Mouse (Mus musculus) forebrain, embryonic 15.5 days (tissue): Measurements from ENCODE around the gene Olfr195. TPM values are rescaled to one million over a fixed set of nuclear protein-coding genes. Genes with fewer than 3 reads are reported as not detected.
"Not testable (repeated sequence)": the region's sequence is repeated elsewhere in the genome, so short reads cannot be mapped to it uniquely, and the experiment has no call there.

Experiments
- ATAC-seq: fragments of 200-750 bp; cut with Nextera tagmentation; replicated peaks from 2 replicates; pipeline ENCODE4 v1.8.0; 2017; ENCODE audit warnings: mild to moderate bottlenecking, moderate TSS enrichment, moderate library complexity
- H3K27ac ChIP-seq: fragments of 300-500 bp; sonication (generic); replicated peaks from 2 replicates; pipeline ENCODE4 v1.5.1; 2015; ENCODE audit warnings: mild to moderate bottlenecking, inconsistent platforms
- H3K27me3 ChIP-seq: fragments of 300-500 bp; sonication (generic); 2 replicates; pipeline ENCODE4 v1.6.1; 2015; ENCODE audit warnings: inconsistent platforms
- H3K36me3 ChIP-seq: fragments of 300-500 bp; sonication (generic); 2 replicates; pipeline ENCODE4 v1.6.1; 2015; ENCODE audit warnings: mild to moderate bottlenecking, inconsistent platforms
- H3K4me1 ChIP-seq: fragments of 300-500 bp; sonication (generic); 2 replicates; pipeline ENCODE4 v1.6.1; 2015; ENCODE audit warnings: inconsistent platforms
- H3K4me2 ChIP-seq: fragments of 300-500 bp; sonication (generic); replicated peaks from 2 replicates; pipeline ENCODE4 v1.6.1; 2015; ENCODE audit warnings: mild to moderate bottlenecking, inconsistent platforms
- H3K4me3 ChIP-seq: fragments of 300-500 bp; sonication (generic); 2 replicates; pipeline ENCODE4 v1.5.1; 2015; ENCODE audit warnings: mild to moderate bottlenecking, inconsistent platforms
- H3K9ac ChIP-seq: fragments of 300-500 bp; sonication (generic); replicated peaks from 2 replicates; pipeline ENCODE4 v1.6.1; 2015; ENCODE audit warnings: mild to moderate bottlenecking, inconsistent platforms
- H3K9me3 ChIP-seq: fragments of 300-500 bp; sonication (generic); 2 replicates; pipeline ENCODE4 v1.6.1; 2016; ENCODE audit warnings: inconsistent platforms
- WGBS: fragments of 180-500 bp; shearing (Covaris S2); methylation state at CpG from one replicate; pipeline ENCODE4 v1.1.7; 2015; ENCODE audit warnings: mixed read lengths; 5-methylcytosine and 5-hydroxymethylcytosine counted together
- polyA plus RNA-seq: library from polyadenylated mRNA; unstranded; fragments of >200 nt; fragmentation: Nextera tagmentation; extraction: Ambion mirVana; gene quantifications from 2 replicates; pipeline ENCODE4 v1.2.1, GENCODE M21; 2015

The Olfr195 gene
- polyA plus RNA-seq: not detected in 2 replicates

- Histone ChIP-seq H3K4me1 (no peaks in the 10 kb centered on the region), H3K27ac (no peak within 1 kb of the TSS), H3K4me3 (no peak within 1 kb of the TSS), H3K9ac (no peak within 1 kb of the TSS), H3K9me3 (no peaks in the 10 kb centered on the region), H3K4me2 (no peak within 1 kb of the TSS), H3K27me3 (no peaks in the 10 kb centered on the region), H3K36me3 (no peaks in the 10 kb centered on the region)
- no peak for ATAC-seq
- WGBS: 96% methylated on average over 1 of the region's 1 CpGs
Observed at GRCm38 (mm10) chr16:59146746-59147145, at the start of gene Olfr195. Gene Olfr195, plus strand, starts transcription at chr16:59147046.

- WGBS: 86% methylated on average over 2 of the region's 2 CpGs
- H3K36me3 ChIP-seq: no peaks in the 10 kb centered on the region
- no peaks in the 10 kb centered on the region for H3K9me3 ChIP-seq
- H3K4me2 ChIP-seq: no peak overlapping the region
- no peak overlapping the region for H3K27ac ChIP-seq
- ATAC-seq: no peak
- no peak overlapping the region for H3K9ac ChIP-seq
- H3K27me3 ChIP-seq: no peaks in the 10 kb centered on the region
- H3K4me3 ChIP-seq: no peak overlapping the region
- no peaks in the 10 kb centered on the region for H3K4me1 ChIP-seq
Observed at GRCm38 (mm10) chr16:59105312-59105711, 41.5 kb upstream of the Olfr195 start.

GRCm38 (mm10) chr16:59108522-59108921 is 38.3 kb upstream of the Olfr195 start:
- 67% methylated on average over 5 of the region's 5 CpGs for WGBS
- not testable (repeated sequence) for H3K27me3 ChIP-seq, H3K4me3 ChIP-seq, H3K36me3 ChIP-seq, H3K4me1 ChIP-seq, H3K9ac ChIP-seq, H3K9me3 ChIP-seq, H3K4me2 ChIP-seq, ATAC-seq, H3K27ac ChIP-seq

- no peak within 1 kb of the TSS for H3K4me2 ChIP-seq
- H3K4me1 ChIP-seq: no peaks in the 10 kb centered on the region
- ATAC-seq: no peak
- H3K4me3 ChIP-seq: no peak within 1 kb of the TSS
- no peak within 1 kb of the TSS for H3K27ac ChIP-seq
- no peaks in the 10 kb centered on the region for H3K9me3 ChIP-seq
- H3K27me3 ChIP-seq: no peaks in the 10 kb centered on the region
- 80% methylated on average over 1 of the region's 1 CpGs for WGBS
- H3K36me3 ChIP-seq: no peaks in the 10 kb centered on the region
- no peak within 1 kb of the TSS for H3K9ac ChIP-seq
Observed at GRCm38 (mm10) chr16:59111781-59112180, 35.1 kb upstream of the Olfr195 start, which contains the start of gene Olfr193. Gene Olfr193, minus strand, starts transcription at chr16:59111881.

GRCm38 (mm10) chr16:59120969-59121368 is 25.9 kb upstream of the Olfr195 start, which contains the start of gene Olfr194:
Gene Olfr194, minus strand, starts transcription at chr16:59121069.
- H3K36me3 ChIP-seq: no peaks in the 10 kb centered on the region
- H3K9me3 ChIP-seq: no peaks in the 10 kb centered on the region
- no peak within 1 kb of the TSS for H3K4me2 ChIP-seq
- H3K9ac ChIP-seq: no peak within 1 kb of the TSS
- H3K4me1 ChIP-seq: no peaks in the 10 kb centered on the region
- no peaks in the 10 kb centered on the region for H3K27me3 ChIP-seq
- H3K4me3 ChIP-seq: no peak within 1 kb of the TSS
- no peak within 1 kb of the TSS for H3K27ac ChIP-seq
- ATAC-seq: no peak

- no peaks in the 10 kb centered on the region for H3K4me1 ChIP-seq
- H3K36me3 ChIP-seq: no peaks in the 10 kb centered on the region
- no peak overlapping the region for H3K4me2 ChIP-seq
- 87% methylated on average over 1 of the region's 1 CpGs for WGBS
- no peak overlapping the region for H3K27ac ChIP-seq
- H3K27me3 ChIP-seq: no peaks in the 10 kb centered on the region
- H3K4me3 ChIP-seq: no peak overlapping the region
- no peak for ATAC-seq
- no peak overlapping the region for H3K9ac ChIP-seq
- H3K9me3 ChIP-seq: no peaks in the 10 kb centered on the region
Observed at GRCm38 (mm10) chr16:59130740-59131139, 16.1 kb upstream of the Olfr195 start.

- Histone ChIP-seq H3K4me1 (no peaks in the 10 kb centered on the region), H3K9me3 (no peaks in the 10 kb centered on the region), H3K4me2 (no peak overlapping the region), H3K9ac (no peak overlapping the region), H3K36me3 (no peaks in the 10 kb centered on the region), H3K4me3 (no peak overlapping the region), H3K27ac (no peak overlapping the region), H3K27me3 (no peaks in the 10 kb centered on the region)
- no peak for ATAC-seq
Observed at GRCm38 (mm10) chr16:59141105-59141504, 5.7 kb upstream of the Olfr195 start.

- no peak overlapping the region for H3K27ac ChIP-seq
- no peaks in the 10 kb centered on the region for H3K36me3 ChIP-seq
- no peaks in the 10 kb centered on the region for H3K9me3 ChIP-seq
- H3K4me2 ChIP-seq: no peak overlapping the region
- no peaks in the 10 kb centered on the region for H3K27me3 ChIP-seq
- H3K4me1 ChIP-seq: no peaks in the 10 kb centered on the region
- no peak for ATAC-seq
- no peak overlapping the region for H3K9ac ChIP-seq
- WGBS: 83% methylated on average over 2 of the region's 2 CpGs
- no peak overlapping the region for H3K4me3 ChIP-seq
Observed at GRCm38 (mm10) chr16:59151996-59152395, 5.2 kb downstream of the Olfr195 start.

GRCm38 (mm10) chr16:59170354-59170753 is 23.5 kb downstream of the Olfr195 start, which contains the start of gene Olfr196:
Gene Olfr196, minus strand, starts transcription at chr16:59170454.
- H3K4me3 ChIP-seq: no peak within 1 kb of the TSS
- no peak for ATAC-seq
- no peaks in the 10 kb centered on the region for H3K4me1 ChIP-seq
- no peak within 1 kb of the TSS for H3K9ac ChIP-seq
- 78% methylated on average over 3 of the region's 3 CpGs for WGBS
- H3K27ac ChIP-seq: no peak within 1 kb of the TSS
- no peaks in the 10 kb centered on the region for H3K27me3 ChIP-seq
- no peak within 1 kb of the TSS for H3K4me2 ChIP-seq
- H3K36me3 ChIP-seq: no peaks in the 10 kb centered on the region
- H3K9me3 ChIP-seq: no peaks in the 10 kb centered on the region

Other genes with a start within 250 kb of the Olfr195 start
- gene Olfr181, start 218.3 kb upstream of the Olfr195 start, polyA plus RNA-seq: not detected in 2 replicates
- not detected in 2 replicates for gene Olfr180, start 217.7 kb upstream of the Olfr195 start, polyA plus RNA-seq
- not detected in 2 replicates for gene Olfr183, start 151.7 kb upstream of the Olfr195 start, polyA plus RNA-seq
- not detected in 2 replicates for gene Olfr186, start 116.8 kb upstream of the Olfr195 start, polyA plus RNA-seq
- not detected in 2 replicates for gene Olfr187, start 107.3 kb upstream of the Olfr195 start, polyA plus RNA-seq
- not detected in 2 replicates for gene Olfr190, start 69.0 kb upstream of the Olfr195 start, polyA plus RNA-seq
- gene Olfr191, start 57.2 kb upstream of the Olfr195 start, polyA plus RNA-seq: not detected in 2 replicates
- gene Olfr193, start 35.2 kb upstream of the Olfr195 start, polyA plus RNA-seq: not detected in 2 replicates
- not detected in 2 replicates for gene Olfr194, start 26.0 kb upstream of the Olfr195 start, polyA plus RNA-seq
- gene Olfr196, start 23.4 kb downstream of the Olfr195 start, polyA plus RNA-seq: not detected in 2 replicates
- gene Olfr198, start 56.5 kb downstream of the Olfr195 start, polyA plus RNA-seq: not detected in 2 replicates
- gene Olfr199, start 72.7 kb downstream of the Olfr195 start, polyA plus RNA-seq: not detected in 2 replicates
- not detected in 2 replicates for gene Olfr201, start 125.6 kb downstream of the Olfr195 start, polyA plus RNA-seq
- gene Olfr202, start 139.7 kb downstream of the Olfr195 start, polyA plus RNA-seq: not detected in 2 replicates
- not detected in 2 replicates for gene Olfr203, start 151.8 kb downstream of the Olfr195 start, polyA plus RNA-seq
- gene Olfr204, start 171.2 kb downstream of the Olfr195 start, polyA plus RNA-seq: not detected in 2 replicates
- gene Olfr205, start 184.1 kb downstream of the Olfr195 start, polyA plus RNA-seq: not detected in 2 replicates
- not detected in 2 replicates for gene Olfr206, start 202.2 kb downstream of the Olfr195 start, polyA plus RNA-seq
- gene Olfr209, start 216.9 kb downstream of the Olfr195 start, polyA plus RNA-seq: not detected in 2 replicates